Mouse (Mus musculus) hindbrain, embryonic 14.5 days (tissue): ENCODE data around the gene Drc7. TPM values are rescaled to one million over a fixed set of nuclear protein-coding genes. Genes with fewer than 3 reads are reported as not detected.

ENCODE experiments used
- ATAC-seq: fragments of 200-750 bp; cut with Nextera tagmentation; 2 replicates; pipeline ENCODE4 v1.8.0; 2017; ENCODE audit warnings: moderate number of reproducible peaks, mild to moderate bottlenecking, moderate TSS enrichment, moderate library complexity; ENCODE audit not compliant: low FRiP score
- DNase-seq: peaks from one replicate; pipeline ENCODE4 v3.0.0-alpha.2; 2015; ENCODE audit warnings: low spot score
- H3K27ac ChIP-seq: fragments of 300-500 bp; sonication (generic); 2 replicates; pipeline ENCODE4 v1.5.1; 2014; ENCODE audit warnings: mild to moderate bottlenecking, moderate library complexity
- H3K27me3 ChIP-seq: fragments of 300-500 bp; sonication (generic); 2 replicates; pipeline ENCODE4 v1.6.1; 2014; ENCODE audit warnings: mild to moderate bottlenecking, low read length, mixed read lengths; ENCODE audit not compliant: control insufficient read depth, insufficient read depth
- H3K36me3 ChIP-seq: fragments of 300-500 bp; sonication (generic); replicated peaks from 2 replicates; pipeline ENCODE4 v1.6.1; 2014; ENCODE audit not compliant: control insufficient read depth, insufficient read depth
- H3K4me1 ChIP-seq: fragments of 300-500 bp; sonication (generic); replicated peaks from 2 replicates; pipeline ENCODE4 v1.6.1; 2014; ENCODE audit warnings: antibody characterized with exemption, low read length, mixed read lengths; ENCODE audit not compliant: control insufficient read depth, insufficient read depth
- H3K4me2 ChIP-seq: fragments of 300-500 bp; sonication (generic); replicated peaks from 2 replicates; pipeline ENCODE4 v1.6.1; 2014; ENCODE audit warnings: mild to moderate bottlenecking, moderate library complexity
- H3K4me3 ChIP-seq: fragments of 300-500 bp; sonication (generic); replicated peaks from 2 replicates; pipeline ENCODE4 v1.5.1; 2014; ENCODE audit warnings: mild to moderate bottlenecking, low read length
- H3K9ac ChIP-seq: fragments of 300-500 bp; sonication (generic); 2 replicates; pipeline ENCODE4 v1.6.1; 2014
- H3K9me3 ChIP-seq: fragments of 300-500 bp; sonication (generic); 2 replicates; pipeline ENCODE4 v1.6.1; 2016; ENCODE audit warnings: low read length; ENCODE audit not compliant: control insufficient read depth
- WGBS: fragments of 180-500 bp; shearing (Covaris S2); extraction: QIAGEN DNeasy Blood & Tissue Kit; methylation state at CpG from one replicate; pipeline ENCODE4 v1.1.7; 2014; 5-methylcytosine and 5-hydroxymethylcytosine counted together
- polyA plus RNA-seq: library from polyadenylated mRNA; unstranded; fragments of >200 nt; fragmentation: Nextera tagmentation; extraction: Ambion mirVana; gene quantifications from 2 replicates; pipeline ENCODE4 v1.2.1, GENCODE M21; 2014

The Drc7 gene
- polyA plus RNA-seq, 1 experiment from 2014 or later, result 2.3 TPM

DNA sequence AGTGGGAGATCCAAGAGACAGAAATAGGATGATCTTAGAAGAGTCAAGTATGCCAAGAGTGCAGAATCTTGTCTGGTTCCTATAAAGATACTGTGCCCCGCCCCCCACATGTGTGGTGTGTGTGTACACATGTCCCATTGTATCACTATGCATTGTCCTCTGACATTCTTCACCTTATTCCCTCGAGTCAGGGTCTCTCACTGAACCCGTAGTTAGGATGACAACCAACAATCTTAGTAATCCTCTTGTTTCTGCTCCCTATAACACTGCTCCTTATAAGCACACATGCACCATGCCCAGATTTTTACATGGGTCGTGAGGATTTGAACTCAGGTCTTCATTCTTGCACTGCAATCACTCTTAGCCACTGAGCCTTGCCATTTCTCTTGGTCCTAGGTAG lies 24.4 kb downstream of the Drc7 start:
- no peaks in the 10 kb centered on the region for H3K9me3 ChIP-seq
- peaks cover 14% of the 10 kb centered on the region for H3K4me1 ChIP-seq
- no peak for ATAC-seq
- no peak overlapping the region for H3K9ac ChIP-seq
- no peak overlapping the region for H3K4me3 ChIP-seq
- WGBS, result 89% methylated on average over 4 of the region's 4 CpGs
- no peak overlapping the region for H3K27ac ChIP-seq
- no peak for DNase-seq
- H3K4me2 ChIP-seq, result no peak overlapping the region
- peaks cover 9% of the 10 kb centered on the region; the same call in 1 of the 2 replicates for H3K36me3 ChIP-seq
- H3K27me3 ChIP-seq, result no peaks in the 10 kb centered on the region

DNA sequence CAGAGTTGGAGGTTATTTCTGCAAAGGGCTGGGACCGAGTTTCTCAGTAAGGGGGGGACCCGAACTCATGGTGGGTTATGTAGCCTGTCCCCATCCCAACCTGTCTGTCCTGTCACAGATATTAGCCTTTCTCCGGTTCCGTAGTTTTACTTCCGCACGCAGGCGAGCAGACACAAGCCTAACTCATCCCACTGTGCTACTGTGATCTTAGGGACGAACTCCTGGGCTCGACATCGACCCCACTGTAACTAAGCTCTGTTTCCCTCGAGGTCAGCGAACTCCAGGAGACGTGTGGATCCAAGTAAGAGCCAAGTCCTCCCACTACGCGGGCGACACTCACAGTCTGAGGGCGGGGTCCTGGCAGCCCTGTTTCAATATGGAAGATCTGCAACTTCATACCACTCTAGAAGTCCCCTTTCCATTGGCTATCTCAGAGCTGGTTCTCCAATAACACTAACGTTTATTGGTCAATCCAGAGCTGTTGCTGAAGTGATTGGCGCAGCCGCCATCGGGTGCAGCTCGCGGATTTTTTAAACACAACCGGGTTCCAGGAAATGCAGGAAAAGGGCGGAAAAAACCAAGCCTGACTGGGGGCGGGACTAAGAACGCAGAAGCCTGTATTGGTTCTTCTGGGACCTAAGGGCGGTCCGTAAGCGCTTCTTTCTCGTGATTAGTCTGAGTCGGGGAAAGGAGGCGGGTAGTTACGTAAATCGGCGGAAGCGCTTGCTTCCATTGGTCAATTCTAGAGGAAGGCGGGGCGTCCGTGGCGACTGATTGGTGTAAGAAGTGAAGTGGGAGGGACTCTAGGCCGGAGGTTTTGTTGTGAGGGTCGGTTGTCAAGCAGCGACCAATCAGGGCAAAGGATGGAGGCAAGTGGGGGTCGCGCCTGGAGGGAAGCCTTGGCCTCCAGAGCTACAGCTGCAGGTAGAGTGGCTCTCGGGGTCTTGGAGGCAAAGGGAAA lies 25.8 kb downstream of the Drc7 start, which contains the start of gene Katnb1:
TSS of gene Katnb1 (plus strand) at position 806 of the 961 bp plus-strand sequence.
- under 1% methylated on average over 47 of the region's 47 CpGs for WGBS
- peak within 1 kb of the TSS; percentile 84 for H3K9ac ChIP-seq
- peak within 1 kb of the TSS; percentile 90 for H3K4me2 ChIP-seq
- H3K27ac ChIP-seq, result peak within 1 kb of the TSS; percentile 69
- H3K36me3 ChIP-seq, result peaks cover 22% of the 10 kb centered on the region
- peaks cover 14% of the 10 kb centered on the region for H3K4me1 ChIP-seq
- peak within 1 kb of the TSS; percentile 79 for H3K4me3 ChIP-seq
- ATAC-seq (peak; percentile 98), DNase-seq (peak; percentile 99)
- H3K27me3 ChIP-seq, result no peaks in the 10 kb centered on the region
- H3K9me3 ChIP-seq, result no peaks in the 10 kb centered on the region

- peak overlapping the region; percentile 84 for H3K9ac ChIP-seq
- DNase-seq, result no peak
- no peaks in the 10 kb centered on the region for H3K9me3 ChIP-seq
- H3K4me3 ChIP-seq, result peak overlapping the region; percentile 79
- no peaks in the 10 kb centered on the region for H3K27me3 ChIP-seq
- WGBS, result 10% methylated on average over 11 of the region's 11 CpGs
- peak overlapping the region; percentile 58 for H3K27ac ChIP-seq
- H3K4me2 ChIP-seq, result peak overlapping the region; percentile 90
- H3K4me1 ChIP-seq, result peaks cover 14% of the 10 kb centered on the region
- peaks cover 27% of the 10 kb centered on the region for H3K36me3 ChIP-seq
- ATAC-seq, result no peak
These were observed 26.7 kb downstream of the Drc7 start for GRCm38 (mm10) chr8:95081650-95082049.

- Histone ChIP-seq H3K27ac (no peak overlapping the region), H3K4me1 (peaks cover 14% of the 10 kb centered on the region), H3K36me3 (peaks cover 52% of the 10 kb centered on the region), H3K4me2 (no peak overlapping the region), H3K9me3 (no peaks in the 10 kb centered on the region), H3K9ac (no peak overlapping the region), H3K4me3 (no peak overlapping the region), H3K27me3 (no peaks in the 10 kb centered on the region)
- WGBS, result 85% methylated on average over 4 of the region's 4 CpGs
- no peak for ATAC-seq
- no peak for DNase-seq
These were observed 29.4 kb downstream of the Drc7 start for GRCm38 (mm10) chr8:95084261-95084660.

DNA sequence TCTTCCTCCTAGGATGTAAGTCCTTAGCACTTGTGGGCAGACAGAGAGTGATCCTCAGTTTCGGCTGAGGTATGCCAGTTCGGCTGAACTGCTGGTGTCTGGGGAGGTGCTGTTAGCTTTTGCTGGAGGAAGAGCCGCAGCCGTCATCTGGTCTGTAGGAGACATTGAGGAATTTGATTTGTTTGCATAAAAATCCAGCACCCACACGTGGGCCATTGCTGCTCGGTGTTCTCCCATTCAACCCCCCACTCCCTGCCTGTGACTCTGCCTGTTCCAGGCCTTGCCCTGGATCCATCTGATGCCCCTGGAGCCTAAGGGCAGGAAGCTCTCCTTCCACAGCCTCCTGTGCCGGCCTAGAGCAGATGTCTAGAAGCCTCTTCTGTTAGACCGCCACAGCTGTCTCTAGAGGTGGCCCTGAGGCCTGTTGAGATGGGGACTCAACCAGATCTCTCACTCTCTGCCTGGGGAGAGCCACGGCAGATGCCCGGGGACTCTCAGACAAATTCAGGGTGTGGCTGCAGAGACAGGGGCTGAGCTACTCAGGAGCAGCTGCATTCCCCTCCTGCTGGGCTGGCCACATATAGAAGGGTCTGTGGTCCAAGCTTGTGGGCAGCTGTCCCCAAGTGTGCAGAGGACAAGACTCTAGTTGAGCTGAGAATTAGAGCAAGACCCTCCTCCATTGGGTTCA lies 30.0 kb downstream of the Drc7 start:
- Histone ChIP-seq H3K9me3 (no peaks in the 10 kb centered on the region), H3K4me1 (peaks cover 13% of the 10 kb centered on the region), H3K27ac (no peak overlapping the region), H3K4me2 (no peak overlapping the region), H3K27me3 (no peaks in the 10 kb centered on the region), H3K9ac (no peak overlapping the region), H3K4me3 (no peak overlapping the region), H3K36me3 (peaks cover 56% of the 10 kb centered on the region)
- no peak for DNase-seq
- WGBS, result 88% methylated on average over 10 of the region's 10 CpGs
- ATAC-seq, result no peak

GRCm38 (mm10) chr8:95085432-95086141 lies 30.7 kb downstream of the Drc7 start:
- H3K36me3 ChIP-seq, result peaks cover 63% of the 10 kb centered on the region
- H3K4me2 ChIP-seq, result no peak overlapping the region
- ATAC-seq (no peak), DNase-seq (no peak)
- peaks cover 9% of the 10 kb centered on the region for H3K4me1 ChIP-seq
- no peak overlapping the region for H3K9ac ChIP-seq
- no peaks in the 10 kb centered on the region for H3K9me3 ChIP-seq
- no peak overlapping the region for H3K27ac ChIP-seq
- 94% methylated on average over 7 of the region's 7 CpGs for WGBS
- H3K27me3 ChIP-seq, result no peaks in the 10 kb centered on the region
- no peak overlapping the region for H3K4me3 ChIP-seq

- Histone ChIP-seq H3K27ac (no peak overlapping the region), H3K9ac (no peak overlapping the region), H3K4me2 (no peak overlapping the region), H3K4me3 (no peak overlapping the region), H3K27me3 (no peaks in the 10 kb centered on the region), H3K36me3 (peaks cover 97% of the 10 kb centered on the region), H3K9me3 (no peaks in the 10 kb centered on the region), H3K4me1 (no peaks in the 10 kb centered on the region)
- WGBS, result 92% methylated on average over 4 of the region's 4 CpGs
- no peak for DNase-seq
- no peak for ATAC-seq
These were observed 38.7 kb downstream of the Drc7 start for GRCm38 (mm10) chr8:95093574-95093973.

DNA sequence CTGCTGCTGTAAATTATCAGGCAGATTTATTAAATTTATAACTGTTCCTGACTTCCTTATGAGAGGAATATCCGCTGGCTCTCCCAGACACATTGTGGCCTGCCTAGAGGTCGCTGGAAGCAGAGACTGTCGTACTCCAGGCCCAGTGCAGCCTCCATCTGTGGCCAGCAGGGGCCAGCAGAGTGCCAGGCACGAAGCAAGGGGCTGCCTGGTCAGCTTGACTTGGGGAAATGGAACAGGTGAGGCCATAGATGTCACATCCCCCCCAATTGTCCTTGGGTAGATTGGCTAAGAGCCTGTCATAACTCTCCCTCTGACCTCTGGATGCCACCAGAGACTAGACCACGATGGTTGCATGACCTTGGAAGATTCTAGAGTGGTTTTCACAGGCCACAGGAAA lies 44.1 kb downstream of the Drc7 start:
- Histone ChIP-seq H3K27me3 (no peaks in the 10 kb centered on the region), H3K9me3 (no peaks in the 10 kb centered on the region), H3K36me3 (peaks cover 93% of the 10 kb centered on the region), H3K4me1 (no peaks in the 10 kb centered on the region), H3K9ac (no peak overlapping the region), H3K4me2 (no peak overlapping the region), H3K4me3 (no peak overlapping the region), H3K27ac (no peak overlapping the region)
- WGBS, result 23% methylated on average over 5 of the region's 5 CpGs
- DNase-seq, result peak; percentile 80
- ATAC-seq, result peak; percentile 53; the same call in 1 of the 2 replicates

DNA sequence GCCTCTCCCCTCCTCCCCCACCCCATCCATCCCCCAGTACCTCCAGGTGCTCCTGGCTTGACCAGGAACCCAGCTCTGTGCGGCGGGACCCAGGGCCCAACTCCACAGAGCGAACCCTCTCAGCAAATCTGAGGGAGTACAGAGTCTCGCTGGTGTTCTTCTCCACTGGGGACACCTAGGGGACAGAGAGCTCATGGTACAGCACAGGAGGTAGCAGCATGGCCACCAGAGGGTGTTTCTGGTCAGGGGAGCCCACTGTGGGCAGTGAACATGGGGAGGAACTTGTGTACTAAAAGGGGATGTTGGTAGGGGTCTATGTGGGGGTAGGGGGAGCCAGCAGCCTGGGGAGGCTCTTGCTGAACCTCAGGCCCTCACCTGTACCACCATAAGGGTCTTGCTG lies 47.1 kb downstream of the Drc7 start:
- Histone ChIP-seq H3K27me3 (no peaks in the 10 kb centered on the region), H3K27ac (no peak overlapping the region), H3K4me1 (no peaks in the 10 kb centered on the region), H3K9me3 (no peaks in the 10 kb centered on the region), H3K36me3 (peaks cover 78% of the 10 kb centered on the region), H3K9ac (no peak overlapping the region), H3K4me2 (no peak overlapping the region), H3K4me3 (no peak overlapping the region)
- no peak for ATAC-seq
- 80% methylated on average over 4 of the region's 4 CpGs for WGBS
- DNase-seq, result no peak
